Mouse (Mus musculus) limb, embryonic 10.5 days (tissue): ENCODE measurements around the gene Rab5b. TPM values are rescaled to one million over a fixed set of nuclear protein-coding genes. Genes with fewer than 3 reads are reported as not detected.

Source experiments
- DNase-seq: peaks from one replicate; pipeline ENCODE4 v3.0.0-alpha.2; 2017; ENCODE audit warnings: low spot score
- H3K27ac ChIP-seq: fragments of 300-500 bp; sonication (generic); 2 replicates; pipeline ENCODE4 v1.5.1; 2016; ENCODE audit warnings: mild to moderate bottlenecking
- H3K27me3 ChIP-seq: fragments of 300-500 bp; sonication (generic); 2 replicates; pipeline ENCODE4 v1.6.1; 2016; ENCODE audit warnings: low read depth, mild to moderate bottlenecking; ENCODE audit not compliant: poor library complexity, severe bottlenecking
- H3K36me3 ChIP-seq: fragments of 300-500 bp; sonication (generic); 2 replicates; pipeline ENCODE4 v1.6.1; 2016; ENCODE audit warnings: mild to moderate bottlenecking, moderate library complexity
- H3K4me1 ChIP-seq: fragments of 300-500 bp; sonication (generic); 2 replicates; pipeline ENCODE4 v1.6.1; 2016
- H3K4me3 ChIP-seq: fragments of 300-500 bp; sonication (generic); 2 replicates; pipeline ENCODE4 v1.5.1; 2016; ENCODE audit warnings: mild to moderate bottlenecking, moderate library complexity
- H3K9me3 ChIP-seq: fragments of 300-500 bp; sonication (generic); replicated peaks from 2 replicates; pipeline ENCODE4 v1.6.1; 2016; ENCODE audit warnings: mild to moderate bottlenecking
- WGBS: fragments of 180-500 bp; shearing (Covaris S2); methylation state at CpG from one replicate; pipeline ENCODE4 v1.1.7; 2016; 5-methylcytosine and 5-hydroxymethylcytosine counted together
- polyA plus RNA-seq: library from polyadenylated mRNA; unstranded; fragments of >200 nt; fragmentation: Nextera tagmentation; extraction: Ambion mirVana; gene quantifications from 2 replicates; pipeline ENCODE4 v1.2.1, GENCODE M21; 2016

Gene Rab5b
- polyA plus RNA-seq, 1 experiment from 2014 or later = 68.0 TPM

GRCm38 (mm10) chr10:128655254-128655653 lies 40.8 kb downstream of the Rab5b start:
- Histone ChIP-seq H3K27ac (no peak overlapping the region), H3K36me3 (no peaks in the 10 kb centered on the region), H3K9me3 (no peaks in the 10 kb centered on the region), H3K27me3 (no peaks in the 10 kb centered on the region), H3K4me1 (no peaks in the 10 kb centered on the region), H3K4me3 (no peak overlapping the region)
- WGBS = 91% methylated on average over 3 of the region's 3 CpGs
- no peak for DNase-seq

DNA sequence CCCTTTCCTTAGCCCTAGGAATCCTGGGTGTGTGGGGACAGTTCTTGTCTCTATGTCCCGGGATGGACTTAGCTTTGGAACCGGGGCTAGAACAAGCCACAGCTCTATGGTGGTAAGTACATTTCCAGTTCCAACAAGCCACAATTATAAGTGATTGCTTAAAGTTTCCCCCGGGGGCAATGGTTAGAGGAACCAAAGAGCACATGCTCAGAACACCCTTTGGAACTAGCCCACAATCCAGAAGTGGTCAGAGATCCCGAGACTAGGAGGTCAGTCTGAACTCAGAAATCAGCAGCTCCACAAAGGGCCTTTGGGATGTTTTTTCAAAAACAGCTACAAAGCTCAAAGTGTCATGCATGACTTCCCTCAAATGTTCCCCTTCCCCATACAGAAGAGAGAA lies 42.2 kb downstream of the Rab5b start:
- Histone ChIP-seq H3K27me3 (no peaks in the 10 kb centered on the region), H3K4me1 (no peaks in the 10 kb centered on the region), H3K4me3 (no peak overlapping the region), H3K9me3 (no peaks in the 10 kb centered on the region), H3K36me3 (no peaks in the 10 kb centered on the region), H3K27ac (no peak overlapping the region)
- no peak for DNase-seq
- 80% methylated on average over 4 of the region's 4 CpGs for WGBS

DNA sequence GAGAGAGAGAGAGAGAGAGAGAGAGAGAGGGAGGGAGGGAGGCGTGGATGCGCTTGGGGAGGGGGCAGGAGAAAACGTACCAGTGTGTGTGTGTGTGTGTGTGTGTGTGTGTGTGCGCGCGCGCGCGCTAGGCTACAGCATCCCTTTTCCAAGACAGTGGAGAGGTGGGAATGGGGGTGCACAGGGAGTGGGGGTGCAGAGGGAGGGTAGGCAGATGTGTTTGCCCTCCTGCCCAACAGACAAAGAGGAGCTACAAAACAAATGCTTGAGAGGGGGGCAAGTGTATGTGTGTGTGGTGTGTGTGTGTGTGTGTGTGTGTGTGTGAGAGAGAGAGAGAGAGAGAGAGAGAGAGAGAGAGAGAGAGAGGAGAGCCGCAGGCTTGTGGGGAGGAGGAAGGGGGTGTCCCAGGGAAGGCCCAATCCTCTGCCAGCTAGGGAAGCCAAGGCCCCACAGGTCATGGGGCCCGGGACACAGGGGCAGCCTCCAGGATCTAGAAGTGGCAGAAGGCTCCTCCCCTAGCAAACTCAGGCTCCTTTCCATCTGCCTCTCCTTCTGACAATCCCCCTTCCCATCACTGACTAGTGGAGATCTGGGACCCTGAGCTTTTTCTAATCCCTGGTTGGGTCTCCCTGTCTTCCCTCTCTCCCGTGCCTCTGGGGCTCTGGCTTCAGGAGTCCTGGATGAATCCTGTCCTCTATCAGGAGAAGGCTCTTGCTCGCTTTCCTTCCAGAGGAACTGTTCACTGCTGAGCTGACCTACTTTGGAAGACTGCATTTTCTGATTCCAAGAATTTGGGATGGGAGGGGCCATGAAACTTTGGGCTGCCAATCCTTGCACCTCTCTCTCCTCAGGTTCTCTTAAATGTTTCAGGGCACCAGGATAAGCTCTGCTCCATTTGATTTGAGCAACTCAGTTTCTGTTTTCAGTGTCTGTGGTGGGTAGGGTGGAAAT lies 49.6 kb downstream of the Rab5b start:
- Histone ChIP-seq H3K4me3 (peak overlapping the region; percentile 61), H3K27ac (peak overlapping the region; percentile 85), H3K36me3 (0 out of 2 replicates have a peak, but pooled peaks cover 6% of the 10 kb centered on the region), H3K9me3 (no peaks in the 10 kb centered on the region), H3K27me3 (peaks cover 13% of the 10 kb centered on the region; the same call in 1 of the 2 replicates), H3K4me1 (peaks cover 27% of the 10 kb centered on the region)
- peak; percentile 62 for DNase-seq
- WGBS = 5% methylated on average over 12 of the region's 13 CpGs

GRCm38 (mm10) chr10:128645111-128646011 lies 50.7 kb downstream of the Rab5b start, which contains the start of gene Ikzf4:
Gene Ikzf4, minus strand, starts transcription at chr10:128645991.
- Histone ChIP-seq H3K9me3 (no peaks in the 10 kb centered on the region), H3K36me3 (peaks cover 16% of the 10 kb centered on the region), H3K27ac (peak within 1 kb of the TSS; percentile 85), H3K27me3 (peaks cover 13% of the 10 kb centered on the region; the same call in 1 of the 2 replicates), H3K4me1 (peaks cover 27% of the 10 kb centered on the region), H3K4me3 (peak within 1 kb of the TSS; percentile 61)
- peak; percentile 69 for DNase-seq
- WGBS = 3% methylated on average over 36 of the region's 36 CpGs

DNA sequence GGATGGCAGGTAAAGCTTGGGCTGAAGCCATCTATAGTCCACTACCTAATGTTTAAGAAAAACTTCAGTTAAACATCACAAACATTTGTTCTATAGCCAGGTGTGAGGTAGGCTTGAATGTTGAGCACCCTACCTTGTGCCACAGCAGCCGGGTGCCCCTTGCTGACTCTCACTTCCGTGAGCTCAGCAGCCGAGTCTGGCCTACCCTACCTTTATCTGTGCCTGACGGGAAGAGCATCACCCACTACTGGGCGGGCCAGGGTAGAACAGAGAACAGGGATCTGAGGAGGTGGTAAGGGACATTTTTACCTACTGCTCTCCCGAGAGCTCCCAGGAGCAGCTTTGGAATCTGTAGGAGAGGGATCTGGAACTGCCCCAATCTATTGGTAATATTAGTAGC lies 53.3 kb downstream of the Rab5b start:
- Histone ChIP-seq H3K4me1 (peaks cover 27% of the 10 kb centered on the region), H3K27ac (no peak overlapping the region), H3K36me3 (peaks cover 28% of the 10 kb centered on the region), H3K27me3 (peaks cover 13% of the 10 kb centered on the region; the same call in 1 of the 2 replicates), H3K4me3 (no peak overlapping the region), H3K9me3 (no peaks in the 10 kb centered on the region)
- no peak for DNase-seq
- 85% methylated on average over 6 of the region's 6 CpGs for WGBS

- WGBS = 75% methylated on average over 7 of the region's 7 CpGs
- Histone ChIP-seq H3K36me3 (peaks cover 28% of the 10 kb centered on the region), H3K27me3 (peaks cover 13% of the 10 kb centered on the region; the same call in 1 of the 2 replicates), H3K27ac (no peak overlapping the region), H3K9me3 (no peaks in the 10 kb centered on the region), H3K4me3 (no peak overlapping the region), H3K4me1 (peaks cover 22% of the 10 kb centered on the region)
- DNase-seq = no peak
Observed at GRCm38 (mm10) chr10:128641871-128642270, 54.2 kb downstream of the Rab5b start.

DNA sequence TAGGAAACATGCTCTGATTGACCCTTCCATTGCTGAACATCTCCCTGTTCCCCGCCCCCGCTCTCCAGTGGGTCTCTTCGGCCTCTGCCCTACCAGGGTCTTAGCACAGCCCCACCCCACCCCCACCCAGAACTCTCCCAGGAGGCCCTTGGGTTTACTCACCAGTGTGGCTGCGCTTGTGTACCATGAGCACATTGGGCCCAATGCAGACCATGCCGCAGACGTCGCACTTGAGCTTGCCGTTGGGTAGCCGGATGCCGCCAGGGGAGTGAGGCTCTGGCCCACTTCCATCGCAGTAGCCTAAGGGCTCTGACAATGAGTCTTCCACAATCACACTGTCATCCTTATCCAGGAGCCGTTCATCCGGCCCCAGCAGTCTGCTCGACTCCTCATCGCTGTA lies 55.2 kb downstream of the Rab5b start:
- WGBS = 92% methylated on average over 15 of the region's 15 CpGs
- H3K36me3 ChIP-seq = peaks cover 35% of the 10 kb centered on the region

GRCm38 (mm10) chr10:128639999-128640398 lies 56.1 kb downstream of the Rab5b start:
- Histone ChIP-seq H3K4me3 (no peak overlapping the region), H3K36me3 (peaks cover 44% of the 10 kb centered on the region), H3K27me3 (peaks cover 9% of the 10 kb centered on the region; the same call in 1 of the 2 replicates), H3K27ac (no peak overlapping the region), H3K9me3 (no peaks in the 10 kb centered on the region), H3K4me1 (peaks cover 5% of the 10 kb centered on the region)
- DNase-seq = no peak
- 89% methylated on average over 14 of the region's 14 CpGs for WGBS

More for the DNA sequence above, 55.2 kb downstream of the Rab5b start:
- no peak overlapping the region for H3K4me3 ChIP-seq
- peaks cover 13% of the 10 kb centered on the region for H3K4me1 ChIP-seq
- peaks cover 13% of the 10 kb centered on the region; the same call in 1 of the 2 replicates for H3K27me3 ChIP-seq
- no peaks in the 10 kb centered on the region for H3K9me3 ChIP-seq
- DNase-seq = no peak
- no peak overlapping the region for H3K27ac ChIP-seq

- H3K27ac ChIP-seq = no peak overlapping the region
- no peak for DNase-seq
Observed at GRCm38 (mm10) chr10:128637011-128637410, 59.1 kb downstream of the Rab5b start.

GRCm38 (mm10) chr10:128636561-128636960 lies 59.5 kb downstream of the Rab5b start:
- Histone ChIP-seq H3K27ac (no peak overlapping the region), H3K4me1 (no peaks in the 10 kb centered on the region), H3K36me3 (peaks cover 50% of the 10 kb centered on the region), H3K4me3 (no peak overlapping the region), H3K27me3 (no peaks in the 10 kb centered on the region), H3K9me3 (no peaks in the 10 kb centered on the region)
- no peak for DNase-seq
- WGBS = 56% methylated on average over 6 of the region's 6 CpGs

More at GRCm38 (mm10) chr10:128637011-128637410, 59.1 kb downstream of the Rab5b start:
- H3K27me3 ChIP-seq = no peaks in the 10 kb centered on the region
- no peak overlapping the region for H3K4me3 ChIP-seq
- H3K4me1 ChIP-seq = no peaks in the 10 kb centered on the region
- H3K9me3 ChIP-seq = no peaks in the 10 kb centered on the region
- peaks cover 53% of the 10 kb centered on the region for H3K36me3 ChIP-seq
- 23% methylated on average over 11 of the region's 11 CpGs for WGBS

GRCm38 (mm10) chr10:128635697-128636096 lies 60.4 kb downstream of the Rab5b start:
- Histone ChIP-seq H3K27ac (no peak overlapping the region), H3K4me1 (no peaks in the 10 kb centered on the region), H3K9me3 (no peaks in the 10 kb centered on the region), H3K4me3 (no peak overlapping the region), H3K27me3 (no peaks in the 10 kb centered on the region), H3K36me3 (peaks cover 43% of the 10 kb centered on the region)
- WGBS = 95% methylated on average over 13 of the region's 13 CpGs
- DNase-seq = no peak

DNA sequence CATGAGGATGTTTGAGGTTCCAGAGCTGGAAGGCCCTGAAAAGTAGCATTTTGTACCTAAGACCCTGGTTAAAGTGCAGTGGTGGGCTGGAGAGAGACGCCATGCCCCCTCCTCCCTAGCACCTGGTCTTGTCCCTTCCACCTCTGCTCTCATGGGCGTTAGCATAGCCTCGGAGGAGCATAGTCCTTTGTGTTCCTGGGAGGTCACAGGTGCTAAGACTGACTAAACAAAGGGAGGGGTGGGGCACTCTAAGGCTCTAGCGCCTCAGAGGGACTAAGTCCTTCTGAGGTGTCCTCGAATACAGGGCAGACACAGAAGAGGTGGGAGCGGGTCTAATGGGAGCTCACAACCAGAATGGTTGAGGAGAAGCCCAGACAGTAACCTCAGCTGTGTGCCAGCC lies 64.5 kb downstream of the Rab5b start:
- no peak for DNase-seq
- Histone ChIP-seq H3K4me3 (no peak overlapping the region), H3K27ac (no peak overlapping the region), H3K4me1 (no peaks in the 10 kb centered on the region), H3K9me3 (no peaks in the 10 kb centered on the region), H3K27me3 (no peaks in the 10 kb centered on the region), H3K36me3 (peaks cover 28% of the 10 kb centered on the region)
- 19% methylated on average over 6 of the region's 6 CpGs for WGBS
